22 mouse cellular contexts compared by ENCODE assay signal in genomic region chr7:40144431-40144830, GRCm38 (mm10).
A peak's percentile ranks its signal among the peaks of the same experiment; 100 is the strongest.
DNase-seq lines count a peak whose midpoint lies in the region; ATAC-seq lines count a peak whose summit lies in the region.
"Had no signal": no experiment of that assay in that cellular context is flagged by ENCODE, and none has a peak within 500 bp of the region (broad histone marks: within the 10 kb centered on the region; RNA-seq: fewer than 3 reads in every experiment).

No protein-coding gene starts in this region.

- no peak for ATAC-seq in embryonic facial prominence, embryonic 14.5 days (ENCODE audit: low read depth)
- ATAC-seq: CD4-positive, CD25-positive, alpha-beta regulatory T cell, adult 4 months; forebrain, embryonic 13.5 days; forebrain, postnatal 0 days had no signal

- H3K9me3 ChIP-seq in embryonic facial prominence, embryonic 14.5 days (ENCODE audit: control insufficient read depth, low read length), result no peaks in the 10 kb centered on the region
- no peaks in the 10 kb centered on the region for H3K9me3 ChIP-seq in embryonic facial prominence, embryonic 10.5 days
- H3K9me3 ChIP-seq: embryonic facial prominence, embryonic 13.5 days; forebrain, embryonic 13.5 days; G1E had no signal

- H3K27me3 ChIP-seq in embryonic facial prominence, embryonic 14.5 days (replicated peaks; ENCODE audit: control insufficient read depth, insufficient read depth, low read length), result no peaks in the 10 kb centered on the region
- H3K27me3 ChIP-seq in embryonic facial prominence, embryonic 10.5 days (replicated peaks; ENCODE audit: low read depth, poor library complexity, severe bottlenecking), result no peaks in the 10 kb centered on the region
- H3K27me3 ChIP-seq: CH12.LX; embryonic facial prominence, embryonic 13.5 days; forebrain, embryonic 13.5 days had no signal

- no peaks in the 10 kb centered on the region for H3K36me3 ChIP-seq in embryonic facial prominence, embryonic 14.5 days (ENCODE audit: control insufficient read depth, insufficient read depth, low read length)
- no peaks in the 10 kb centered on the region for H3K36me3 ChIP-seq in embryonic facial prominence, embryonic 10.5 days (replicated peaks)
- H3K36me3 ChIP-seq: embryonic facial prominence, embryonic 13.5 days; G1E had no signal

- H3K4me3 ChIP-seq in embryonic facial prominence, embryonic 14.5 days (ENCODE audit: low read depth, low read length), result no peak overlapping the region
- H3K4me3 ChIP-seq in embryonic facial prominence, embryonic 10.5 days, result no peak overlapping the region
- H3K4me3 ChIP-seq: embryonic facial prominence, embryonic 13.5 days; forebrain, embryonic 13.5 days had no signal

- no peak overlapping the region for H3K27ac ChIP-seq in embryonic facial prominence, embryonic 14.5 days (replicated peaks; ENCODE audit: low read depth, low read length)
- no peak overlapping the region for H3K27ac ChIP-seq in embryonic facial prominence, embryonic 10.5 days (replicated peaks)
- H3K27ac ChIP-seq: embryonic facial prominence, embryonic 13.5 days; forebrain, embryonic 13.5 days had no signal

- 68% methylated on average over 1 of the region's 1 CpGs for WGBS in embryonic facial prominence, embryonic 14.5 days
- WGBS in embryonic facial prominence, embryonic 10.5 days, result 81% methylated on average over 1 of the region's 1 CpGs

- no peaks in the 10 kb centered on the region for H3K4me1 ChIP-seq in embryonic facial prominence, embryonic 14.5 days (ENCODE audit: control insufficient read depth, insufficient read depth, low read length)
- H3K4me1 ChIP-seq in embryonic facial prominence, embryonic 10.5 days, result no peaks in the 10 kb centered on the region
- H3K4me1 ChIP-seq: embryonic facial prominence, embryonic 13.5 days; forebrain, embryonic 13.5 days had no signal

- no peak overlapping the region for H3K9ac ChIP-seq in embryonic facial prominence, embryonic 14.5 days (ENCODE audit: low read depth, low read length)
- H3K9ac ChIP-seq: embryonic facial prominence, embryonic 13.5 days; forebrain, embryonic 13.5 days; forebrain, postnatal 0 days had no signal

- H3K4me2 ChIP-seq in embryonic facial prominence, embryonic 14.5 days (ENCODE audit: low read depth, low read length), result no peak overlapping the region
- H3K4me2 ChIP-seq: embryonic facial prominence, embryonic 13.5 days; forebrain, embryonic 13.5 days had no signal

- peak; percentile 1 for DNase-seq in embryonic facial prominence, embryonic 14.5 days (ENCODE audit: low spot score)
- no peak for DNase-seq in embryonic facial prominence, embryonic 10.5 days (ENCODE audit: low spot score)
- DNase-seq in Muller cell, postnatal 12 days (ENCODE audit: inconsistent ontology term), result peak; percentile 25
- peak; percentile 72 for DNase-seq in retina, embryonic 14.5 days (ENCODE audit: low spot score)
- DNase-seq in adrenal gland, adult 18-20 months (ENCODE audit: low spot score in 2 of 2), result no peak
- DNase-seq in embryo, embryonic 11 days, result no peak
- DNase-seq: adrenal gland, adult 8-10 months; adrenal gland, postnatal 14 days; adrenal gland, postnatal 36 days; B cell, adult 2 months; cerebellum, adult 11 months; cerebellum, adult 18-20 months; cerebellum, adult 8-10 months; cerebellum, adult 9-11 months; cerebellum, postnatal 14 days; cerebellum, postnatal 36 days; forebrain, postnatal 0 days had no signal

Comparison
In these comparisons a context has a peak if more than half of its experiments do, and no peak if none do; other contexts are left out.
1. DNase-seq: peak in embryonic facial prominence, embryonic 14.5 days (single experiment), Muller cell, postnatal 12 days (single experiment) and retina, embryonic 14.5 days (single experiment); none in embryonic facial prominence, embryonic 10.5 days (single experiment), adrenal gland, adult 18-20 months (0 of 2) and embryo, embryonic 11 days (single experiment).